Mouse (Mus musculus) c-Kit-positive CD71-positive TER-119-negative erythroid progenitor cells, embryonic 14.5 days (primary cell): ENCODE measurements around the gene Rhno1.
"Not testable (repeated sequence)": the region's sequence is repeated elsewhere in the genome, so short reads cannot be mapped to it uniquely, and the experiment has no call there.

Experiments used
- DNase-seq: peaks from one replicate; pipeline ENCODE4 v3.0.0-alpha.2; 2013; ENCODE audit warnings: low read depth

Rhno1 gene

DNA sequence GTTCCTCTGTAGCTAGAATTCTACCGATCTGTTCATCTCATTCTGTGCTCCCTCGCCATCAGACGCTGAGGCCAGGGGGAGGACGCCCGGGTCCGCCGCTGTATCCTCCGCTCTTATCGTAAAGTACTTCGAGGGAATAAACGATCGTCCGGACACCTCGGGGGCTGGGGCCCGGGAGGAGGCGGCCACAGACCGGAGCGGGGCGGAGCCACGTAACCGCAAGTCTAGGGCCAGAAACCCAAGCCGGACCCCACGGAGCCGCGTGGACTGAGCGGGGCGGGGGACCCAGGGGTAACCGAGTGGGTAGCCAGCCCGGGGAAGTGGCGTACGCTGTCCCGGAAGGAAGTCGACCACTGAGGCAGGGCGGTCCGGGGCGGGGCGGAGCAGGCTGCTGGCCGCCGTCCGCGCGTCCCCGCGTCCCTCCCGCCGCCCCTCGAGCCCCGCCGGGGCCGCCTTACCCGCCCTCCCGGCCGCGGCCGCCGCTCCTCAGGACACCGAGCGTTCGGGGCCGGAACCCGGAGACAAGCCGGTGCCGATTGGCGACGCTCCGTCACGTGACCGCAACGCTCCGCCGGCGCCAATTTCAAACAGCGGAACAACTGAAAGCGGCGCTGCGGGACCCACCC lies at the start of gene Rhno1, which contains the start of gene Foxm1:
Gene Rhno1 (minus strand): TSS at position 531 of the 626 bp plus-strand sequence.
Gene Foxm1 (plus strand): TSS at position 587 of the 626 bp plus-strand sequence.
- DNase-seq = peak; percentile 67

- peak; percentile 57 for DNase-seq
Observed at GRCm38 (mm10) chr6:128411115-128411514, 48.4 kb upstream of the Rhno1 start.

DNA sequence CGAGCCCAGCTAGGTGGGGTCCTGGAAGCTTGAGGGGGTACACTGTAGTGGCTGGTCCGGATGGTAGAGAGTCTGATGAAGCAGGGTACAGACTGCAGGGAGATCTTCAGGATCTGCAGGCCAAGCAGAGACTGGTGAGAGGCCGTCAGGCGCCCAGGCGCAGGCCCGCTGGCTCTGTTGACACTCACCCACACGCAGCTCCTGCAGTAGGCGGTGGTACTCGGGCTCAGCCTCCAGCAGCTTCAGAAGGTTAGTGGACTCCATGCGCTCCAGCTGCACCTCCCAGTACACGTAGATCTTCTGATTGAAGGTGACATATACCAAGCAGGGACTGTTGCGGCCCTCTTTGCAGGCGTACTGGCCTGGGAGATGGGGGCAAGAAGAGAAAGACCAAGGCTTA lies 47.6 kb upstream of the Rhno1 start:
- DNase-seq = no peak

GRCm38 (mm10) chr6:128408544-128409125 lies 45.9 kb upstream of the Rhno1 start:
- DNase-seq = no peak

DNA sequence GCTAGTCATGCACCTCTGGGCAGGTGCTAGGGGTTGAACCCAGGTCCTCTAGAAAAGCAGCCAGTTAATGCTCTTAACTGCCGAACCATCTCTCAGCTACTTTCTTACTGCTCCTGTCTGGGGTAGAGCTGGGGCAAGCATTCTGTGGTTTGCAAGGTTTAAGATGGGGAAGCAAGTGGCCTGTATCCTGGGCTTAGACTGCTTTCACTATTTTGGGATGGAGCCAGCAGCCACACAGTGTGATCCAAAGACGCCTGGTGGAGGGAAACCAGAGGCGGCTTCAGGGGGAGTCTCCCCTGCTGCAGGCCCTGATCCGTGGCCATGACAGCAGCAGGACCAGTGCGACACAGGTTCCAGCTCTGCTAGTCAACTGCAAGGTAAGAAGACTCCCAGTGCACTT lies 42.0 kb upstream of the Rhno1 start:
- no peak for DNase-seq

DNA sequence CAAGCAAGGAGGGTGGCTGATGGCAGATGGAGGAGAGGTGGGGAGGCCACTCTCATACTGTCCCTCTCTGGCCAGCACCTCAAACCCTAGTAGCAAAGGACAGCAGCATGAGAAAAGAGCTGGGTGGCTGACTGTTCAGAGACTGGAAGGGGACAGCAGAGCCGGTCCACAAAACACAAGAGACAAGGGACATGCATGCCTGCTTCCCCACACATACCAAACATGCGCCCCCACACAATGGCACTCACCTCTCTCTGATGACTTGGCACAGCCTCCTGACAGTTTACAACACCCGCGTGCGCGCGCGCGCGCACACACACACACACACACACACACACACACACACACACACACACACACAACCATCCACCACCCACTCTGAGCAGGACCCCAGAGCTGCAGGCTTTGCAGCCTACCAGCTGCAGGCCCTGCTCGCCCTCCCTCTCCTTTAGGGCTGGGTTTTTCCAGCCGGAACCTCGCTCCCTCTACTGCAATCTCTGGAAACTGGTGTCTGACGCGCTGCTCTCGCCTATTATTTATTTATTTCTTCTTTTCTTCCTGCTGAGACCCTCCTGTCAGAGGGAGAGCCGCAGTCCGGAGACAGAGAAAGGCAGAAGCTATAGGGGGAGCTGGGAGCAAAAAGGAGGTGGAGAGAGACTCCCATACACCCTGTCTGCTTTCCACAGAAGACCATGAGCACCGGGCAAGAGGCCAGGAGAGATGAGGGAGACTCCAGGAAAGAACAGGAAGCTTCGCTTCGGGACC lies 36.9 kb upstream of the Rhno1 start:
- DNase-seq = no peak

DNA sequence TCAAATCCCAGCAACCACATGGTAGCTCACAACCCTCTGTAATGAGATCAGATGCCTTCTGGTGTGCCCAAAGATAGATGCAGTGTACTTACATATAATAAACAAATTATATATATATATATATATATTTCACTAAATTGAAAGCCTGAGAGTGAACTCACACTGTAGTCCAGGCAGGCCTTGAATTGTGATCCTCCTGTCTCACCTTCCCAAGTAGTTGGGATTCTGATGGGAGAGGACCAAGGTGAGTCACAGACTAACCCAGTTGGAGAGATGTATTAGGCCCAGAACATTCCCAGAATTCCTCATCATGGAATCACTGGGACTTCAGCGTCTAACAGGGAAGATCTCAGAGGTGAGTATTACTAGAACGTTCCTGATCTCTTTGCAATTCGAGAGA lies 36.3 kb upstream of the Rhno1 start, which contains the start of gene Nrip2:
Gene Nrip2 (plus strand): TSS at position 301 of the 400 bp plus-strand sequence.
- DNase-seq = no peak

GRCm38 (mm10) chr6:128397574-128398261 lies 35.0 kb upstream of the Rhno1 start:
- DNase-seq = no peak

GRCm38 (mm10) chr6:128390683-128391082 lies 28.0 kb upstream of the Rhno1 start:
- no peak for DNase-seq

GRCm38 (mm10) chr6:128389185-128389584 lies 26.5 kb upstream of the Rhno1 start:
- DNase-seq = no peak

- DNase-seq = no peak
Observed at GRCm38 (mm10) chr6:128385026-128385425, 22.3 kb upstream of the Rhno1 start.

GRCm38 (mm10) chr6:128383752-128384151 lies 21.0 kb upstream of the Rhno1 start:
- DNase-seq = no peak

DNA sequence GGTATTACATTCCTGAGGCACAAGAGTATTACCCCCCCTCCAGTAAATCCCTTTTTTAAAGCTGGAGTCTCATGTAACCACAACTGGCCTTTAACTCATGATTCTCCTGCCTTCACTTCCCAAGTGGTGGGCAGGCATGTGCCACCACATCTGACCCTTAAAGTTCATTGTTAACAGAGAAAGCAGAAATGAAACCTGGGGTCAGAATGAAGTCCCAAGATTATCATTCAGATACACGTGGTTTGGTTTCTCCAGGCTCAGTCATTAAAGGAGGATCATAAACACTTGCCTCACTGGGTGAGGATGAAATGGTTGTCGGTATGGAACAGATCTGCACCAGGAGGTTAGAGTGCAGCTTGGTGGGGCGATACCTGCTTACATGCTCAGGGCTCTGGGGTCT lies 18.5 kb upstream of the Rhno1 start:
- DNase-seq = no peak

- DNase-seq = not testable (repeated sequence)
Observed at GRCm38 (mm10) chr6:128380594-128381167, 18.0 kb upstream of the Rhno1 start.

DNA sequence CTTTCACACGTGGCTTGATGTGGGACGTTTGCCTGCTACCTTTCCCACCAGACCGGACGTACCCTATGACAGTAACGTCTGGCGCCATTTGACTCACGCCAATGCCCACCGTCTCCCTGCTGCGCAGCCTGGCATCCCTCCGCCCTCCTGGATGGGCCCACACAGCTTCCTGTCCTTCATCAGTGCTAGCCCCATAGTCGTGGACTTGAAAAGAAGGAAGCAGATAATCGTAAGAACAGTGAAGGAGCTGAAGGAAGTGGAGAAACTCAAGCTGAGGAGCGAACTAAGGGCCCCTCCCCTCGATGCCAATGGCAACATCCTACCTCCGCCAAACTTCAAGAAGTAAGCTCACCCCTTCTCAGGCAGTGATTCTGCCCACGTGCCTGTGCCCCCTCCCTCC lies 16.9 kb upstream of the Rhno1 start:
- no peak for DNase-seq

GRCm38 (mm10) chr6:128376371-128377085 lies 13.8 kb upstream of the Rhno1 start:
- no peak for DNase-seq

DNA sequence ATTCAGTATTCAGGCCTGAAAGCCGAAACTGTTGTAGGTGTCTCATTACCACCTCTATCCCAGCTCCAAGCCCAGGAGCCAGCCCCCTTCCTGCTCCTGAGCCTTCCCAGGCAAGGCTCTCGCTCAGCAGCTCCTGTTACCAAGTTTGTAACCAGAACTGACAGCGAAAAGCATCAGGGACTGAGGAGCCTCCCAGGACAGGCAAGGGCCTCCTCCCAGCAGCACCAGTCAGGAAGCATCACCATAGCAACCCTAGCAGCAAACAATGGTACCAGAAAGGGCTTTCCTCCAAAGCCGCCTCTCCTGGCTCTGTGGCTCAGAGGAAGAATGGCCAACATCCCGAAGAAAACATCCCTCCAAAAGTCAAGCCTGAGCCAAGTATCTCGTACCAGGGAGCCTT lies 12.5 kb upstream of the Rhno1 start, which contains the start of the genes Tex52 and Gm44596:
Gene Tex52 (plus strand): TSS at position 265 of the 400 bp plus-strand sequence.
Gene Gm44596 (plus strand): TSS at position 312 of the 400 bp plus-strand sequence.
- no peak for DNase-seq

DNA sequence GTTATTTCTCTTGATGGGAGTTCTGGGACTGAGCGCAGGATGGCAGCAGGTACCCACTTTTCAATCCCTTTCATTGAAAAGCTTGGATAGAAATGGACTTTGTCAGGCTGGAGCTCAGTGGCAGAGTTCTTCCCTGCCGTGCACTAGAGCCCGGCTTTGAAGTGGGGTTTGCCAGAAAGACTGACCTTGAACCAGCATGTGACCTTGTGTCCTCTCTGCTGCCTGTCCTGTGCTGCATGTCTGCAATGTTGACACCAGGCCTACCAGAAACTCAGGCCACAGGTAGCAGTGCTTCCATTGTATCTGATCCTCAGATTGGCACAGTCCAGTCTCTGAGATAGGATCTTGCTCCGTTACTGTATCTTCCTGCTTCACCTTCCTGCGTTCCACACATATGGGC lies 7.3 kb upstream of the Rhno1 start:
- DNase-seq = no peak

GRCm38 (mm10) chr6:128366466-128366865 lies 3.8 kb upstream of the Rhno1 start:
- DNase-seq = no peak

GRCm38 (mm10) chr6:128364721-128365120 lies 2.0 kb upstream of the Rhno1 start:
- DNase-seq = no peak
